Mouse (Mus musculus): ENCODE data around the gene Lman1l.

Gene Lman1l

DNA sequence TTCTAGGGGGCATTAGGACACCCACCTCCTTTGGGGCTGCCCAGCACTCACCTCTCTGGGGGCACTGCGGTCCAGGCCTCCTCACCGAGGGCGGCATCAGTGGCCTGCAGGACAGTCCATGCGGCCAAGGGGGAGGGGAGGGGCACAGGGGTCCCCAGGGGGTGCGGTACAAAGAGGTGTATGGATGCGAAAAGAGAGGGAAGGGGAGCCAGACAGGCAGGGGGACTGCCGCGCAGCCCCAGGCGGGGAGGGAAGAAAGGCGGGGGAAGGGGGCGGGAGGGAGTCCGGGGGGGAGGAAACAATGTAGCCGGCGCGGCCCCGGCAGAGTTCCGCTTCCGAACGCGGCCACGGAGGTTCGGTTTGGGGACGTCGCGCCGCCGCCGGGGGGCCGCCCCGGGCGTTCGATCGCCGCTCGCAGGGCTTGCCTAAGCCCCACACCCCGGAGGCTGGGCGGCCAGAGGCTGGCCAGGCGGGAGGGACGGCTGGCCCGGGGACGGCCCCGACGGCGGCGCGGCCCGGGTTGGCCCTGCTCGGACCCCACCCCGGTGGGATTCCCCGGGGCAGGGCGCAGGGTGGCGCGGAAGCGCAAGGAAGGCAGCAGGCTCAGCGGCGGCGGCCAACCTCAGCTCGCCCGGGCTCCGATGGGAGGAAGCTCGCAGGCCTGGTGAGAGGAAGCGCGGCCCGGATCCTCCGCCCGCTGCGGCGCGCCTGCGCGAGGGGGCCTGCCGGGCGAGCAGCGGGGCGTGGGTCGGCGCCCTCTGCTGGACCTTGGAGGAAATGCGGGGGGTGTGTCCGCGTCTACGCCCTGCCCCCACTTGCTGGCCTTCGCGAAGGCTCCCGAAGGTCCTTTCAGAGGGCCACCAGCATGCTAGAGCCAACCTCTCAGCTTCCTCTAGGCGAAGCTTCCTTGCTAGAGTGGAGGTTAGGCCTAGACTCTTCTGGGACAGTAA, 24.6 kb upstream of the Lman1l start:
- DNase-seq, result peak; percentile 94

DNA sequence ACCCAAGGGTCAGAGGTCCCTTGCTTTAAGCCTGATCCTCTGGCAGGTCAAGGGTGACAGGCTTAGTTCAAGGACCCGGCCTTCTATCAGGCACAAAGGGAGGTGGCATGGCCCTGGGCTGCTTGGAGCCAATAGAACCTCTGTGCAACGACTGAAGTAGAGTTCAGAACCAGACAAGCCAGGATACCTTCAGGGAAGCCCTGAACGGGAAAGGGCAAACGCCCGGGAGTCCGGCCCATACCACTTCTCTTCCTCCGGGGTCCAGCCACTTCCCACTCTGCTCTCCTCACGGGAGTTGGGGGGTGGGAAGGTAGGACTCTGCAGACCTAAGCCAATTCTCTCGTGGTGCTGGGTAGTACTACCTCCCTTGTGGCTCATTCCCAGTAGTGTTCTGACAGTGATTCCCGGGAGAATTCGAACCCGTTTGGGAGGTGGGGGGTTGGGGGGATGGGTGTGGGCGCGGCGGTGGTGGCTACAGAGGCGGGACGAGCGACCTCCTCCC, 23.9 kb upstream of the Lman1l start:
- peak; percentile 41 for DNase-seq

DNA sequence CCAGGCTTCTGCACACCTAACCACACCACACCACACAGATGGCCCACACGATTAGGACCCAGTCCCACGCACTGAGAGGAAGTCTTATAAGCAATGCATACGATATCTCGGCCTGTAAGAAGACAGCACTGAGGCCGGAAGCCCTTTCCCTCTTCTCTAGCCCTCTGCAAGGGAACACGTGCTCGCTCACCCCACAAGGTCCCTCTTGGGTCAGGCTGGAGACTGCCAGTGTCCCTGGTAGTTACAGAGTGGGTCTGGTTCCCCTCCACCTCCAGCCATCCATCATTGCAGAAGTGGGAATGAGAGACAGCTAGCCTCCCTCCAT, 23.2 kb upstream of the Lman1l start:
- peak; percentile 71 for DNase-seq

DNA sequence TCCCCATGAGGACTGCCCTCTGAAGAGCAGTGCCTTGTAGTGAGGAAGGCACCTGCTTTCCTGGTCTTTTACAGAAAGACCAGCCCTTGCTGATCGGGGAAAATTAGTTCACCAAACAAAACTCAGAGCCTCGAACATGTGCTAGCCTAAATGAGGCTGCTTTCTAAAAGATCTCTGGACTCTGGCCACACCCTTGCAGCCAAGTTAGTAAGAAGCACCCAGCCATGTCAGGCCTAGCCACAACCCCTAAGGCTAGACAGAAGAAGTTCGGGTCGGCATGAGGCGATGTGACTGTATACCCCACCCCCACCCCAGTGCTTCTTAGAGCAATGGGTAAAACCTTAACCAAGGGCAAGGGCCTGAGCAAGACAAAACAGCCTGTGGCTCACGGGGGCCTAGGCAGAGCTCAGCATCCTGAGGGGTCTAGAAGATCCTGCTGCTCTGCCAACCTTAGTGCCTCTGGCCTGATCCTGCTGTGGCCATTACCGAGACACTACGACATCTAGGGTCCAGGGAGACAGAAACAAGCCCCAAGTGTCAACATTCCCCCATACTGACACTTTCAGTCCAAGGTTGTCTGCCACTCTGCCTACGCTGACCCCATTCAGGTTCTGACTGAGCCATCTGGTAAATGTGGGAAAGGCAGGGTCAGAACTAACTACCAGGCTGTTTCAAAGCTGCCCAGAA, 22.7 kb upstream of the Lman1l start:
- DNase-seq, result no peak

DNA sequence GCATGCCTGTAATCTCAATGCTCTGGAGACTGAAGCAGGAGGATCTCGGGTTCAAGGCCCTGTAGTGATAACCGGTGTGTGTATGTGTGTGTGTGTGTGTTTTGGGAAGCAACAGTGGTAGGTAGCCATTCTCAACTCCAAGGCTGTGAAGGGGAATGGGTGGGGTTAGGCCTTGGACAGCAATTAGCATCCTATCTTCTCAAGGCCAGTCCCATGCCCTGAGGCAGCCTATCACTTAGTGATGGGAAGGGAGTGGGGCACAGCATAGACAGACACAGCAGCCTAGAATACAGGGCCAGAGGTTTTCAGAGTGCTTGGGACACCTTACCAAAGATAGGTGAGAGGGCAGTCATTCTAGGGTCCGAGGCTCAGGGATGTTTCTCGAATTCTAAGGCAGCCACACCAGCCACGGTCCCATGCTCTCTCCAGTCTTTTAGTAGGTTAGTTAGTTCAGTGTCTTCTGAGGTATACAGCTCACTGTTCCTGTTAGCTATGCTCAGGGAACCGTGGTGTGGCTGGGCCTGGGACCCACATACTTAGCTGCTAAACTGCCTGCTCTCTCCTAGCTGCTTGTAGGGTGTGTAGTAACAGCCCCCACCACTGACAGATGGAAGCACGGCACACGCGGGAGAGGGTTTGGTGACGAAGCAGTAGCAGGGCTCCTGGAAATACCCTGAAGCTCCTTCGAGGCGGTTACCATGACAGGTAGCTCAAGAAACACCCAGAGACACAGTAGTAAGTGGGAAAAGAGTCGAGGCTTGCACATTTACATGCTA, 21.4 kb upstream of the Lman1l start:
- peak; percentile 26 for DNase-seq

DNA sequence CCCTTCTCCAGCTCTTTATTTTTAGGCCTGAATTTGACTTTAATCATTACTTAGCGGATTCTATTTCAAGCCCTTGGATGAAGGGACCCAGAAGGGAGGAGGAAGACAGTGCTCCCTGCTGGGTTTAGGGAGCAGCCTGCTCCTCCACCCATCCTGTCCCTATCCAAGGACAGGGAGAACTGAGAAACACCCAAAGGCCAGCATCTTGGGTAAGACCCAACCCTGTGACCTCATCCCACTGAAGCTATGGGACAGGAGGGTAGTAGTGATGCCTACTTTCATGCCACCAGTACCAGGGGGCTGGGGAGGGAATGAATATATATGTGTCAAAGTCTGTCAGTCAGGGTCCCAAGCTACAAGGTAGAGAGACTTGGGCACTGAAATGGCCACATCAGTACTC, 20.4 kb upstream of the Lman1l start:
- DNase-seq, result no peak

DNA sequence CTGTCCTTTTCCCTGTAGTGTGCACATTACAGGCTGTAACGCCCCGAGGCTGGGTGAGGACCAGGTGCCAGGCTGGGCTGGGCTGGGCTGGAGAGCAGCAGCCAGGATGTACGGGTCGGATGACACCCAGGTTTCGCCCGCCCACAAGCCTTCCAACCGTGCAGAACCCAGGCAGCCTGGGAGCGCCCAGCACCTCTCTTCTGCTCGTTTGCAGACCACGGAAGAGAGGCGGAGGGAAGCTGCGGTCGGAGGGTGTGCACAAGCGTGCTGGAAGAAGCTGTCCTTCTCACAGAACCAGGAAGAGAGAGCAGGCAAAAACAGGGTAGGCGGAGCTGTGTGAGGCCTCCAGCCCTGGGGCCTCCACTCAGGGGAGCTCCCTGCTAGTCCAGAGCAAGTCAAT, 19.8 kb upstream of the Lman1l start:
- peak; percentile 91 for DNase-seq

DNA sequence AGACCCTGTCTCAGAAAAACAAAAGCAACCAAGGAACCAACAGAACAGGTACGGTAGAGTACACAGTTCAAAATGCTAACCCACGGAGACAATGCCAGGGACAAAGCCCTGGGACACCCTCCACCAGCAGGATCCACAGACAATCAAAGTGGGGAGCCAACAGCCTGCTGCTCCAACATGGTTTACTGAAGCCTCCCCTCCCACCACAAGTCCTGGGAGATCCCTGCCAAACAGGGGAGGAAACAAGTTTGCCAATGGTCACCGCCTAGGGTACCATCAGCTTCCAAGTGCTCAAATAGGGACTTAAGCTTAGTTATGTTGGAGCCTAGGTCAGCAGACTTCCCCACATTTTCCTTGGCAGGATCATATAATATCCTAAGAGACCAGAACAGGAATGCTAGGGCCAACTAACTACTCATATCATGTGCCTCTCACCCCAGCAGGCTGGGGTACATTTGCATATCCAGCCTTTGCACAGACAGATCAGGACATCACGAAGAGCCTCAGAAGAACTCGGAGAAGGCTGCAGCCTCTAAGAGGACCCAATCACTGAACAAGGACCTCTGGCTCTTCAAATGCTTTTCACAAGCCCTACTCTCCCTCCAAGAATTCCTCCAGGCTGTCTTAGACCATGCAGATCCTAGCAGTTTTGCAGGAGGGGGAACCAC, 19.2 kb upstream of the Lman1l start:
- DNase-seq, result no peak

DNA sequence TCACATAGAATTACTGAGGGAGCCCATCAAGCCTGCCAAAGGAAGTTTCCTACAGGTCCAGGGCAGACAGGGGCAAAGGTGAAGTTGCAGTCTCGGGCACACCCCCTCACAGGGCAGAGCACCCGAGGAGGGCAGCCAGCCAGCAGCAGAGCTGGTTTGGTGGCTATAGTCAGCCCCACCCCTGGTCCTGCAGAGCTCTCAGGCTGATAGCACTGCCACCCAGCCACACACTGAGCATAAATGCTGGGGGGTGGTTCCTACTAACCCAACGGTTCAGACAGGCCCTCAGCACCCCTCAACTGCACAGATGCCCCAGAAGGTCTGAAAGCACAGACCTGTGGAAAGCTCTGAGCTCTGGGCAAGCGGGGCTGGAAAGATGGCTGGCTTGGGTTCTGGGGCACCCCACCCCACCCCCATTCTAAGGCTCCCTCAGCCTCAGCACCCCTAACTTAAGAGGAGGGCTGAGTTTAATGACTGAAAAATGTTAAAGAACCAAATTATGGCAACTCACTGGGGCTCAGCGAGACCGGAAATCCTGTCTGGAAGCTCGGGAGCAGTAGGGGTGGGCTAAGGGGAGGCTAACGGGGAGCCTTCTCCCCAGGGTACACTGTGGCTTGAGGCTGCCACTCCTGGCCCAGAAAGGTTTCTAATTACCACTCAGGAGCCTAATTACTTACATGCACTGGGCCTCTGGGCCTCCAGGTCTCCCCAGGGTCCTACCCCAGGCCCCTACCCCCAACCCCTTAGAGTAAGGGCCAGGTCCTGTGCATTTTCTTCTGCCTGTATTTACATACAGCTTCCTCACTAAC, 18.3 kb upstream of the Lman1l start:
- DNase-seq, result peak; percentile 50

DNA sequence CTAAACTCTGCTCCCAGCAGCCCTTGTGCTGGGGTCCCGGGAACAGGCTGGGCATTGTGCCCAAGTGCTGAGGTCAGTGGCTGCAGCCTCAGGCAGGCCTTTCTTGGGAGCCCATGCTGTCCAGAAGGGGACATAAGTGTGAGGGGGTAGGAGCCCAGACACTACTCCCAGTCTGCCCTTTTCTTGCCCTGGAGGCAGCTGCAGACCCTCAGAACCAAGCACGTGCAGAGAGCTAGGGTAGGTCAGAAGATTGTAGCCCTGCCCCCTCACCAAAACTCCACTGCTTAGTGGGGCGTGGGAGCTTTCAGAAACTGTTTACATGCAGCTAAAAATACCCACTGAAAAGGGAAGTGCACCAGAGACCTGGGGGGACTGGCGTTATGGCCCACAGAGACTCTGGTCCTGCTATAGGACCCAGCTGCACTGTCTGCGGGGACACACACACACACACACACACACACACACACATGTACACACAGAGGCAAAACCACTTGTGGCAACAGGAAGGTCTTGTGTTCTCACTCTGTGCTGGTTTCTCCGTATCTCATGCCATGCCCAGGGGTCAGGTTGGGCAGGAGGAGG, 17.3 kb upstream of the Lman1l start:
- DNase-seq, result peak; percentile 59

DNA sequence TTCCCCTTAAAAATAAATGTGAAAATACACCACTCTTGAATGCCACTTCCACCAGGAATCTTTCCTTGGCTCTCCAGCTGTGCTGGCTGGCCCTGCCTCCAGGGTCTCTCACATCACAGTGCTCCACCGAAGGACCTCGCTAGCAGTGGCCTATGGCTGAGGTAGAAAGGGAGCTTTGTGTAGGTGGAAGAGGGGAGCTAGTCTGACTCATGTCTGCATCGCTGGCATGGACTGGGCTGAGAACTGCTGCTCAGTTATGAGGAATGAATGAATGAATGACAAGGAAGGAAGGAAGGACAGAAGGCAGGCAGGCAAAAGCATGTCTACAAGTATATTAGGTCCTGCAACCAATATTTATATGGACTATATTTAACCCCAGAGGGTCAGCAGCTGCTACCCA, 16.7 kb upstream of the Lman1l start:
- peak; percentile 7 for DNase-seq

DNA sequence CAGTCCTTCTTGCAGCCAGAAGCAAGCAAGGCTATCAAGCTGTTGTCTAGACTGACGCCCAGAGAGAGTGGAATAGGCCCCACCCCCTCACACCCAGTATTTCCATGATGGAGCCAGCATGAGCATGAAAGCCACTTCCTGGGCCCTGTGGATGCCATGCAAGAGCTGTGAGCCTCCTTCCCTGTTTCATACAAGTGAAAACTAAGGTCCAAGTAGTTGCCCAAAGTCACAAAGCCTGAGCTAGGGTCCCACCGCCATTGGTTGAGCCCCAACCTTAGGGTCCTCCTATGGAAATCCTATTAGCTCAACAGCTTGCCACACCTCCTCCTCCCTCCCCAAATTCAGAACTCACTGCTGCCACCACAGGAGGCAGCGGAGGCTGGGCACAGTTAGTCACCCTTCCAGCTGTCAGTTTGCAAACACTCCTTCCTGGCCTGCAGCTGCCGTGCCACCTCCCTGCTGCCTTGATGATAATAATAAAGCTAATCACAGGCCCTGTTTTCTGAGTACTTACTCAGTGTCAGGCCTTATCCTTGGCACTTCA, 13.0 kb upstream of the Lman1l start:
- DNase-seq, result peak; percentile 57

DNA sequence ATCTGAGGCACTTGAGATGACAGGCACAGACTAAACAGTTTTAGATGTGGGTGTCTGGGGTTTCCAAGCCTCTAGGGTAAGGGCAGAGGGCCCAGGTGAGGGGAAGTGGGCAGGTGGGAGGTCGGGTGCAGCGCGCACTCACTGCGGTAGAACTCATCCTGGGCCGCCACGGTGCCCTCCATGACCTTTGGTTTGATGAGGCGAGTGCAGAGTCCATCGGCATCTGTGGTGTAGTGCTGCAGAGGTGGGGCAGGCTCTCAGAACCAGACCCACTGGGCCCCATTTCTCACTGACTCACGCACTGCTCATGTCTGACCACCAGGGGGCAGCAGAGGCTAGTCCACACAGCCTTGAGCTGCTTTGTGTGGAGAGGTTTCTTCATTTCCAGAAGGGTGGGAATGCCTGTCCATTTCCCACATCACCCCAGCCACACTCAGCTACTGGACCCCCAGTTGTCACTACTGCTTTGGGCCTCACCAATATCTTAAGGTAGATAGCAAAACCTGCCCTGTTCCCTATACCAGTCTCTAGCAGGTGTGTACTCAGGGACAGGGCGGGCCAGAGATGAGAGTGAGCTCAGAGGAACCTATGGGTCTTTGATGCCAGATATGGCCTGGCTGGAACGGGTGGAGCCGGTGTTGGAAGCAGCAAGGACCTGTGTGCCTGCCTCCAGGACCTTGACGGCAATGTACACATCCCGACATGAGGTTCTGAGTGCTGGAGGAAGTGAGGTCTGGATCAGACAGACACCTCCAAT, 8.7 kb upstream of the Lman1l start:
- peak; percentile 81 for DNase-seq

DNA sequence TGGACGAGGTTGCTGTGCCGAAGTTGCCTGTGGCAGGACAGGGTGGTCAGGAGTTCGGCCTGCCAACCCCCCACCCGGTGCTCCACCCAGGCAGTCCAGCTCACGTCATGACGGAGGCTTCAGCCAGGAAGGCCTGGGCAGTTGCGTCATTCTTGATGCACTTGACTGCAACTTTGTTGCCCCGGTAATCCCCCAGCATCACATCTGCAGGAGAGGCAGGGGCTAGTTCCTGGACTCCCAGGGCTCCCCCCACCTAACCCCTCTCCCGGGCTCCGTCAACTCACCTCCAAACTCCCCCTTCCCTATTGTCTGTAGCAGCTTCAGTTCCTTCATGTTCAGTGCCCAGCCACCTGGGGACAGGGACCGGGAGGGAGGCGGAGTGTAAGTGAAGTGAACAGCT, 8.1 kb upstream of the Lman1l start:
- DNase-seq, result no peak

DNA sequence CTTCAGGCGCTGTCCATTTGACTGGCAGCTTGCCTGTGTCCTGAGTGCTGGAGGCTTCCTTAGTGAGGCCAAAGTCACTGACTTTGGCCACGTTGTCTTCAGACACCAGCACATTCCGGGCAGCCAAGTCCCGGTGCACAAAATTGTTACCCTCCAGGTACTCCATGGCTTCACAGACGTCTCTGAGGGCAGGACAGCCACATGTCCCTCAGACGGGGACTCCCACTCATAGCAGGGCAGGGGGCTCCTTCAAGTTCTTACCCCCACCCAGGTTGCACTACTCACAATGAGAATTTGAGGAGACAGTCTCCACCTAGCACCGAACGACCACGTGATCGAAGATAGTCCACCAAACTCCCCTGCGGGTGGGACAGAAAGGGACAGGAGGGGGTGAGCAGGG, 7.3 kb upstream of the Lman1l start:
- DNase-seq, result no peak

DNA sequence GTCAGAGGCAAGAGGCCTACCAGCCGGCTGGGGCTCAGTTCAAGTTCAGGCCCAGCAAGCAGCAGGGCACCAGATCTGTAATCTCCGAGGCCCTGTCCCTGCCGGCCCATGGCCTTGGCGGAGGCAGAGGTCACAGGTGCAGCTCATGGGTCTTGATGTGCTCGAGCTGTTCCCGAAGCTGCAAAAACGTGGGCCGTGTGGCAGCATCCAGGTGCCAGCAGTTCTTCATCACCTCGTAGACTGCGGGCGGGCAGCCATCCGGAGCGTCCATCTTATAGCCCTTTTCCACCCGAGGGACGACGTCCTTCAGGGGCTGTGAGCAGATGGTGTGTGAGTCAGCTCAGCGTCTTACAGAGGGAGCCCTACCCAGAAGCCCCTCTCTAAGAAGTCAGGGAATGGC, 6.6 kb upstream of the Lman1l start:
- no peak for DNase-seq

DNA sequence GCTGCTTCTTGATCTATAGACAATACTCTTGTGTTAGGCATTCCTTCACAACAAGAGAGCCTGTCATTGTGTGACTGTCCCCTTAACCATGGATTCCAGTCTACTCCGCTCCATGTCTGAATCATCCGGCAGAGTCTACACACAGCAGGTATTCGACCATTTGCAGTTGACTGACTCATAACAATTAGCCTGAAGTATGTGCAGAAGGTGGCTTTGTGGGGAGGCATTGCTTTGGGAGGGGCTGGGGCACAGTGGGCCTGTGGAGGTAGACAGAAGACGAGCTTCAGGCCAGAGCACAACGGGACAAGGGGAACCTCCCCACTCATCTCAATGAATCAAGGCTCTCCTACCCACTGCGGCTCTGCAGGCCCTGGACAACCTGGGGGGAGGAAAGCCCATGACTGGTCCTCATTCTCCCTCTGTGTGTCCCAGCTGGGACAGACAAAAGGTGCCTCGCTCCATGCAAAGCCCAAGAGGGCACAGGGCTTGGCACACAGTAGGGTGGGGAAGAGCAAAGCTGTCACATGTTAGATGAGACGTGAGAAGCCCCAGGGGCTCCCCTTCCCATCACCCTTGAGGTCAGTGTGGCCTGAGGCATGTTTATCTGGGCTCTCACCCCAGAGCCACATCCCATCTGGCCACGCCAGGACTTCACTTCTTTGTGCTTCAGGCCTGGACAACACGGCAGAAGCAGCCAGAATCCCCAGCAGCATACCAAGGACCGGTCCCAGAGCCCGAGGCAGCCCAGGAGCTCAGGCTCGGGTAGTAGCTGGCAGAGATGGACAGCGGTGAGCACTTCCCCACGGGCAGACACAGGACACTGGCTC, 5.3 kb upstream of the Lman1l start:
- DNase-seq, result no peak

DNA sequence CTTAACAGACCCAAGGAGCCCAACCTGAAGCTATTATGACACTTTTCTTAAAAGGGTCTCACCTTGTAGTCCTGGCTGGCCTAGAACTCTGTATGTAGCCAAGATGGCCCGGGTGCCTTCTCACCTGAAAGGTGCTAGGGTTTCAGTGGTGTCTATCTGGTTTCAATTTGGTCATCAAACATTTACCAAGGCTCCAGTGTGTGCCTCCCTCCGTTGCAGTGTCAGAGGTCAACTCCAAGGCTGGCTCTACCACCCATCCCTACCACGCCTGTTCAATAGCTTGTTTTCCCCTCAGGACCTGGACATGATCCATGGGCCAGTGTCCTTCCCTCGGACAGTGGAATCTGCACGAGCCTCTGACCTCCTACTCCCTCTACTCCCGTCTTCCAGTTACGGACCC, 3.7 kb upstream of the Lman1l start:
- no peak for DNase-seq

DNA sequence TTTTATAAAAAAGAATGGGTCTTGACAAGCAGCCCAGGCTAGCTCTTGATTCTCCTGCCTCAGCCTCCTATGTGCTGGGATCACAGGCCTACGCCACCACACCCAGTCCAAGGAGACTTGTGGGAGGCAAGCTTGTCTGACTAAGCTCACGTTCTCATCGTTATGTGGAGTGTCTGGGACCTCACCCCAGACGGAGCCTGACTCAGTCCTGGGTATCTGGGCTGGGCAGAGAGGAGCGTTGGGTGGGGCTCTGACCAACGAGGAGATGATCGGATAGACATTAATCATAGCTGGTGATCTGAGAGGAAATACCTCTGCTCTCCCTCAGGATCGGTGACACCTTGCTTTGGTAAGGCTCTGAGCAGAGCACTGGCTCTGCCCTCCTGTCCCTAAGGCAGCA, 1.7 kb downstream of the Lman1l start:
- no peak for DNase-seq

Data from thymus, postnatal 25 days (tissue).